18 mouse cellular contexts compared by ENCODE assay signal in genomic region chr6:54353698-54354097, GRCm38 (mm10). TPM values are rescaled to one million over a fixed set of nuclear protein-coding genes. Genes with fewer than 3 reads are reported as not detected.
DNase-seq lines count a peak whose midpoint lies in the region; TF ChIP-seq lines count a peak whose summit lies in the region.
"Had no signal": no experiment of that assay in that cellular context is flagged by ENCODE, and none has a peak within 500 bp of the region (broad histone marks: within the 10 kb centered on the region; RNA-seq: fewer than 3 reads in every experiment).

No protein-coding gene starts in this region.

- no peak for TF ChIP-seq POLR2A in testis, adult 2 months (IDR thresholded peaks at IDR 0.05; ENCODE audit: control insufficient read depth, low read depth, low read length)

- H3K27me3 ChIP-seq in testis, adult 2 months (ENCODE audit: control insufficient read depth, insufficient read depth, low read length): no peaks in the 10 kb centered on the region
- H3K27me3 ChIP-seq: embryonic facial prominence, embryonic 13.5 days; heart, embryonic 15.5 days had no signal

- H3K4me1 ChIP-seq in testis, adult 2 months (ENCODE audit: control insufficient read depth, insufficient read depth, low read length): no peaks in the 10 kb centered on the region; the same call in 1 of the 2 replicates

- H3K36me3 ChIP-seq in testis, adult 2 months (ENCODE audit: control insufficient read depth, insufficient read depth, low read length): no peaks in the 10 kb centered on the region
- H3K36me3 ChIP-seq: embryonic facial prominence, embryonic 13.5 days; G1E; heart, embryonic 15.5 days; hindbrain, embryonic 10.5 days had no signal

- no peak overlapping the region for H3K4me3 ChIP-seq in testis, adult 2 months (ENCODE audit: control insufficient read depth, low read depth, low read length)
- H3K4me3 ChIP-seq: embryonic facial prominence, embryonic 13.5 days; heart, adult 2 months; heart, embryonic 15.5 days; hindbrain, embryonic 10.5 days had no signal

- TF ChIP-seq CTCF in testis, adult 2 months (IDR thresholded peaks at IDR 0.05; ENCODE audit: control insufficient read depth, insufficient read depth, insufficient replicate concordance, low read depth, low read length): no peak

- DNase-seq in adrenal gland, adult (ENCODE audit: inconsistent age in 2 of 2, low spot score in 1 of 2): peak; percentile 11 to 42
- DNase-seq in adrenal gland, postnatal 4 days (ENCODE audit: low spot score in 2 of 2): no peak
- peak; percentile 29 for DNase-seq in kidney, adult 9 months
- no peak for DNase-seq in kidney, adult 11 months
- DNase-seq in testis, postnatal 10 days (ENCODE audit: low spot score): no peak
- no peak for DNase-seq in frontal cortex, postnatal 25 days (ENCODE audit: low spot score in 2 of 2)
- DNase-seq: B cell, adult 2 months; cerebellum, adult 18-20 months; cerebellum, adult 9-11 months; cerebellum, postnatal 36 days; heart, adult 2 months; heart, postnatal 14 days had no signal

- H3K27ac ChIP-seq in testis, adult 2 months (ENCODE audit: control insufficient read depth, insufficient read depth, low read depth, low read length): peak overlapping the region; percentile 66
- H3K27ac ChIP-seq: embryonic facial prominence, embryonic 13.5 days; heart, adult 2 months; heart, embryonic 15.5 days; hindbrain, embryonic 10.5 days; hindbrain, embryonic 14.5 days had no signal

RNA-seq across cellular contexts. Expression of gene Prr15, which starts 28.1 kb away (rescaled TPM):
- total RNA-seq in adrenal gland, postnatal 4 days (2021): 1 to 10 TPM; 6.3 to 7.7 TPM
- 5.7 and 5.9 TPM in 2 replicates for polyA plus RNA-seq in testis, adult 2 months (2012; rRNA removed)
- polyA plus RNA-seq: G1E had no signal

Comparison
In these comparisons a context has a peak if more than half of its experiments do, and no peak if none do; other contexts are left out.
1. DNase-seq: peak in adrenal gland, adult (2 of 2) and kidney, adult 9 months (single experiment); none in adrenal gland, postnatal 4 days (0 of 2), kidney, adult 11 months (single experiment), testis, postnatal 10 days (single experiment) and frontal cortex, postnatal 25 days (0 of 2).